Mouse (Mus musculus) spleen, adult 10 weeks (tissue): ENCODE data around the gene Ddx31. TPM values are rescaled to one million over a fixed set of nuclear protein-coding genes. Genes with fewer than 3 reads are reported as not detected.

Experiments used
- polyA plus RNA-seq: library from polyadenylated mRNA; stranded (reverse); fragments of 350-450 nt; fragmentation: Illumina TruSeq; extraction: RNeasy Lipid Tissue Mini Kit (QIAGEN cat#74804); gene quantifications from one replicate; pipeline ENCODE4 v1.2.3, GENCODE M21; 2015; ENCODE audit warnings: low replicate concordance; ENCODE audit not compliant: insufficient read depth

The Ddx31 gene
- 13.1 TPM for polyA plus RNA-seq

GRCm38 (mm10) chr2:28840222-28840951 lies at the start of gene Ddx31, which contains the start of gene Gtf3c4:
TSS of gene Ddx31 (plus strand) at chr2:28840406.
TSS of gene Gtf3c4 (minus strand) at chr2:28840360.

GRCm38 (mm10) chr2:28916513-28916865 lies 76.3 kb downstream of the Ddx31 start, which contains the start of gene Barhl1:
TSS of gene Barhl1 (minus strand) at chr2:28916668.

Other genes starting within 250 kb of the Ddx31 start
- gene Gfi1b, start 218.4 kb upstream of the Ddx31 start, polyA plus RNA-seq, result 1.8 TPM
- gene Tsc1, start 199.2 kb upstream of the Ddx31 start, polyA plus RNA-seq, result 22.5 TPM
- gene Spaca9, start 140.7 kb upstream of the Ddx31 start, polyA plus RNA-seq, result 1.1 TPM
- 0.77 TPM for gene Ak8, start 140.2 kb upstream of the Ddx31 start, polyA plus RNA-seq
- gene Gtf3c4, start within 50 bp of the Ddx31 start, polyA plus RNA-seq, result 14.2 TPM
- not detected for gene Barhl1, start 76.3 kb downstream of the Ddx31 start, polyA plus RNA-seq
- gene Cfap77, start 214.7 kb downstream of the Ddx31 start, polyA plus RNA-seq, result not detected
- 37.1 TPM for gene Ttf1, start 219.9 kb downstream of the Ddx31 start, polyA plus RNA-seq